Mouse (Mus musculus) liver, embryonic 14.5 days (tissue): Measurements from ENCODE around the gene Stil. TPM values are rescaled to one million over a fixed set of nuclear protein-coding genes. Genes with fewer than 3 reads are reported as not detected.

Experiments used
- ATAC-seq: fragments of 200-750 bp; cut with Nextera tagmentation; 2 replicates; pipeline ENCODE4 v1.8.0; 2017; ENCODE audit warnings: moderate number of reproducible peaks, mild to moderate bottlenecking, moderate library complexity; ENCODE audit not compliant: insufficient read depth
- DNase-seq, 3 experiments: peaks; one replicate each; pipeline ENCODE4 v3.0.0-alpha.2; 2012 to 2013; ENCODE audit warnings: low read depth in 3 of 3, low spot score in 3 of 3
- H3K27ac ChIP-seq: fragments of 300-500 bp; sonication (generic); 2 replicates; pipeline ENCODE4 v1.5.1; 2014; ENCODE audit warnings: moderate library complexity, mild to moderate bottlenecking, control low read depth, inconsistent platforms
- H3K27me3 ChIP-seq: fragments of 300-500 bp; sonication (generic); 2 replicates; pipeline ENCODE4 v1.6.1; 2014; ENCODE audit warnings: mild to moderate bottlenecking, low read length, moderate library complexity; ENCODE audit not compliant: control insufficient read depth, insufficient read depth
- H3K36me3 ChIP-seq: fragments of 300-500 bp; sonication (generic); replicated peaks from 2 replicates; pipeline ENCODE4 v1.6.1; 2014; ENCODE audit warnings: low read depth; ENCODE audit not compliant: control insufficient read depth, insufficient read depth
- H3K4me1 ChIP-seq, 2 experiments: fragments of 200-500 bp in 1 of 2; fragments of 300-500 bp in 1 of 2; sonication (generic) in 1 of 2; replicated peaks; 2 replicates each; pipeline ENCODE4 v1.6.1; 2012 to 2014; ENCODE audit warnings: antibody characterized with exemption in 1 of 2, inconsistent platforms in 1 of 2, low read length in 1 of 2; ENCODE audit not compliant: control insufficient read depth in 2 of 2, insufficient read depth in 2 of 2
- H3K4me2 ChIP-seq: fragments of 300-500 bp; sonication (generic); 2 replicates; pipeline ENCODE4 v1.6.1; 2014; ENCODE audit warnings: low read depth, mild to moderate bottlenecking, control low read depth, moderate library complexity
- H3K4me3 ChIP-seq, 2 experiments: fragments of 200-500 bp in 1 of 2; fragments of 300-500 bp in 1 of 2; sonication (generic) in 1 of 2; 2 replicates each; pipeline ENCODE4 v1.5.1; 2012 to 2014; ENCODE audit warnings: low read depth in 2 of 2, low read length in 2 of 2, mild to moderate bottlenecking in 2 of 2, control low read depth in 1 of 2, inconsistent platforms in 1 of 2, moderate library complexity in 1 of 2; ENCODE audit not compliant: insufficient read depth in 1 of 2
- H3K9ac ChIP-seq: fragments of 300-500 bp; sonication (generic); replicated peaks from 2 replicates; pipeline ENCODE4 v1.6.1; 2014; ENCODE audit warnings: mild to moderate bottlenecking, control low read depth, moderate library complexity
- H3K9me3 ChIP-seq: fragments of 300-500 bp; sonication (generic); 2 replicates; pipeline ENCODE4 v1.6.1; 2016; ENCODE audit warnings: low read length, mixed read lengths; ENCODE audit not compliant: control insufficient read depth
- CTCF ChIP-seq: IDR thresholded peaks from 2 replicates; pipeline ENCODE4 v1.5.1; 2016; ENCODE audit warnings: antibody characterized with exemption, low read depth, control low read depth
- EP300 ChIP-seq: IDR thresholded peaks from 2 replicates; pipeline ENCODE4 v1.6.1; 2016; ENCODE audit warnings: antibody characterized with exemption, low read depth
- WGBS: fragments of 180-500 bp; shearing (Covaris S2); extraction: QIAGEN DNeasy Blood & Tissue Kit; methylation state at CpG from one replicate; pipeline ENCODE4 v1.1.7; 2014; ENCODE audit not compliant: insufficient replicate concordance; 5-methylcytosine and 5-hydroxymethylcytosine counted together
- polyA plus RNA-seq, 2 experiments: library from polyadenylated mRNA; depleted of rRNA in 1 of 2; stranded (reverse) in 1 of 2; unstranded in 1 of 2; fragments of >200 nt; fragmentation: Nextera tagmentation in 1 of 2; extraction: Ambion mirVana in 1 of 2; gene quantifications; 2 replicates each; pipeline versions ENCODE4 v1.2.1 to v1.2.3; 2012 to 2014

Stil gene
- polyA plus RNA-seq, 2 experiments, result 8.7 to 12.9 TPM

- Histone ChIP-seq H3K4me2 (no peak overlapping the region), H3K9ac (no peak overlapping the region), H3K27ac (no peak overlapping the region), H3K9me3 (no peaks in the 10 kb centered on the region), H3K36me3 (no peaks in the 10 kb centered on the region; the same call in 1 of the 2 replicates), H3K27me3 (no peaks in the 10 kb centered on the region), H3K4me3 (no peak overlapping the region), H3K4me1 (peaks cover 12 to 13% of the 10 kb centered on the region in 2 experiments)
- 55% methylated on average over 1 of the region's 1 CpGs for WGBS
- ATAC-seq, result no peak
- no peak for DNase-seq
- TF ChIP-seq EP300 (no peak), CTCF (peak; percentile 29; the same call in 1 of the 2 replicates)
Observed at GRCm38 (mm10) chr4:114983020-114983419, 16.9 kb upstream of the Stil start.

DNA sequence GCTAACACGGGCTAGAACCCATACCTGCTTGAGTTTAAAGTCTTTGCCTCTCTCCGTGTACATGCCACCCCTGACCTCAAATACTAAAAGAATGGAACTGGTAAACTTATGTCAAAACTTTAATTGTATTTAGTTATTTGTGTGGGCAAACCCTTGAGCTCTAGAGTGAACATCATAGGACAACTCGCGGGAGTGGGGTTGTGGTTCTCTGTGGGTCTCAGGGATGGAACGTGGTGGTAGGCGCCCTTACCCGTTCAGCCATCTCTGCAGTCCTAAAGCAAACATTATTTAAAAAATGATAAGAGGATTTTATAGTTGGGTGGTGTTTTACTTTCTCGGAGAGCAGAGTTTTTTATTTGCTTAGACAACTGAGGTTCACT is 13.8 kb upstream of the Stil start:
- WGBS, result under 1% methylated on average over 8 of the region's 8 CpGs

DNA sequence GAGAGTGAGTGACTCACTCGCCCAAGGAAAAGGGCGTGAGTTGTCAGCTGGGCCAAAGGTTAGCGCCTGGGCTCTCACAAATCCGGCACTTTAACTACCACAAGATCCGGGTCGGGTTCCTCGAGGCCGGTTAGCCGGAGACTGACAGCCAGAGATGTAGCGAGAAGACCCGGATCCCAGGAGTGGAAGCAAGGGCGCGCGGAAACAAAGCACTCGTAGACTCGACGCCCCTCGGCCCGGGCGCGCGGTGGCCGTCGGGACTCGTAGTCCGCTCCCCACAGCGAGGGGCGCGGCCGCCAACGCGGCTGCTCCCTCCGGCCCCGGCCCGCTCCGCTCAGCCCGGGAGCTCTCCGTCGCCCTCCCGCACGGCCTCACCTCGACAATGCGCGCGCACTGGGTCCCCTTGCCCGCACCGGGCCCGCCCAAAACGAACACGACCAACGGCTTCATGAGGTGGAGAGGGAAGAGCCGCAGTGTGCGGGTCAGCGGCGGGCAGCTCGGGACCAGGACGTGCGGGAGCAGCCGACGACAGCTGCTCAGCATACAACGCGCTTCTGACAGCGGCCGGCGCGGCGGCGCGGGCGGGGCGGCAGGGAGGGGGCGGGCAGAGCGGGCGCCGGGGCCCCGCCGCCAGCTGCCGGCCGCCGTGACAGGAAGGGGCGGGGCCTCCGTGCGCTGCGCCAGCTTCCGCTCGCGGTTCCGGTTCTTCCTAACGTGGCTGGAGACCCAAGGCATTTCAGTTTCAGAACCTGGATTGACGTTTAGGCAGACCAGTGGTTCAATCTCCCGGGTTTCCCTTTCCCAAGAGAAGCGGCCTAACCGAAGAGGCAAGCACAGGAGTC is 13.1 kb upstream of the Stil start, which contains the start of gene Cmpk1:
Cmpk1 (minus strand) TSS at position 651 of the 842 bp plus-strand sequence.
- ATAC-seq, result peak; percentile 95
- peak in 2 of 3 experiments; percentile 56 to 60 for DNase-seq
- H3K9me3 ChIP-seq, result no peaks in the 10 kb centered on the region
- H3K4me1 ChIP-seq, result peaks cover 11 to 12% of the 10 kb centered on the region in 2 experiments; a peak in 3 of 4 replicates
- no peaks in the 10 kb centered on the region for H3K27me3 ChIP-seq
- under 1% methylated on average over 90 of the region's 93 CpGs for WGBS
- peak within 1 kb of the TSS; percentile 75 to 91 for H3K4me3 ChIP-seq
- H3K27ac ChIP-seq, result peak within 1 kb of the TSS; percentile 98
- no peak for TF ChIP-seq EP300
- no peak for TF ChIP-seq CTCF
- H3K9ac ChIP-seq, result peak within 1 kb of the TSS; percentile 97
- peak within 1 kb of the TSS; percentile 69 for H3K4me2 ChIP-seq
- H3K36me3 ChIP-seq, result no peaks in the 10 kb centered on the region; the same call in 1 of the 2 replicates

More for the DNA sequence above, 13.8 kb upstream of the Stil start:
- Histone ChIP-seq H3K27ac (peak overlapping the region; percentile 98), H3K9me3 (no peaks in the 10 kb centered on the region), H3K36me3 (no peaks in the 10 kb centered on the region; the same call in 1 of the 2 replicates), H3K4me3 (peak overlapping the region; percentile 75 to 91), H3K4me1 (peaks cover 11 to 12% of the 10 kb centered on the region in 2 experiments; a peak in 3 of 4 replicates), H3K4me2 (peak overlapping the region; percentile 69), H3K27me3 (no peaks in the 10 kb centered on the region), H3K9ac (peak overlapping the region; percentile 97)
- TF ChIP-seq CTCF, result no peak
- DNase-seq, result no peak
- peak; percentile 12; the same call in 1 of the 2 replicates for ATAC-seq

GRCm38 (mm10) chr4:114994218-114994617 is 5.7 kb upstream of the Stil start:
- no peak overlapping the region for H3K4me3 ChIP-seq
- DNase-seq (no peak), ATAC-seq (no peak)
- TF ChIP-seq CTCF, result no peak
- TF ChIP-seq EP300, result no peak
- 70% methylated on average over 3 of the region's 3 CpGs for WGBS
- H3K9ac ChIP-seq, result no peak overlapping the region
- H3K4me2 ChIP-seq, result no peak overlapping the region
- no peak overlapping the region for H3K27ac ChIP-seq
- no peaks in the 10 kb centered on the region for H3K36me3 ChIP-seq
- H3K27me3 ChIP-seq, result no peaks in the 10 kb centered on the region
- no peaks in the 10 kb centered on the region for H3K9me3 ChIP-seq
- H3K4me1 ChIP-seq, result peaks cover 2 to 6% of the 10 kb centered on the region in 2 experiments; a peak in 2 of 4 replicates

DNA sequence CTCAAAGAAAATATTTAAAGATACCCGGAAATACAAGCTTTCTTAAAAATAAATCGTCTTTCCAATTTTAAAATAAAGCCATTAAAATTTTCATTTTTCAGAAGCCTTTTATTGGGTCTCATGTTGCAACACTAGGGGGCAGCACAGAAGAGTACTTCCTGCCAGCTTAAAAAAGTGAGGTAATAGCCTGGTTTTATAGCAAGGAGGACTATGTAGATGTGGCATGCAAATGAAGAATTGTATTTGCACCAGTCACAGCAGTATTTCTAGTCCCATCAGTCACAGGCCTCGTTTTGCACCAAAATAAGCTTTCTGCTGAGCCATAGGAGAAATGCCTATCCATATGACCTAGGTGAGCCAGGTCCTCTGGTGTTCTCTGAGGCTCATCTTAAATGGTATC is 2.9 kb upstream of the Stil start:
- no peak overlapping the region for H3K4me2 ChIP-seq
- no peak overlapping the region for H3K4me3 ChIP-seq
- no peak overlapping the region for H3K27ac ChIP-seq
- TF ChIP-seq CTCF (peak; percentile 62), EP300 (no peak)
- ATAC-seq (no peak), DNase-seq (peak in 2 of 3 experiments; percentile 47 to 58)
- H3K36me3 ChIP-seq, result no peaks in the 10 kb centered on the region
- peaks cover 9 to 15% of the 10 kb centered on the region in 2 experiments for H3K4me1 ChIP-seq
- no peaks in the 10 kb centered on the region for H3K27me3 ChIP-seq
- H3K9me3 ChIP-seq, result no peaks in the 10 kb centered on the region
- no peak overlapping the region for H3K9ac ChIP-seq
- WGBS, result 23% methylated on average over 3 of the region's 3 CpGs
